Mouse (Mus musculus): ENCODE measurements around the gene Psmb10. TPM values are rescaled to one million over a fixed set of nuclear protein-coding genes. Genes with fewer than 3 reads are reported as not detected.
"Not testable (repeated sequence)": the region's sequence is repeated elsewhere in the genome, so short reads cannot be mapped to it uniquely, and the experiment has no call there.

The Psmb10 gene
- 100 to 1,000 TPM; 339 to 391 TPM for polyA plus RNA-seq (2017; shearing (Covaris generic))

DNA sequence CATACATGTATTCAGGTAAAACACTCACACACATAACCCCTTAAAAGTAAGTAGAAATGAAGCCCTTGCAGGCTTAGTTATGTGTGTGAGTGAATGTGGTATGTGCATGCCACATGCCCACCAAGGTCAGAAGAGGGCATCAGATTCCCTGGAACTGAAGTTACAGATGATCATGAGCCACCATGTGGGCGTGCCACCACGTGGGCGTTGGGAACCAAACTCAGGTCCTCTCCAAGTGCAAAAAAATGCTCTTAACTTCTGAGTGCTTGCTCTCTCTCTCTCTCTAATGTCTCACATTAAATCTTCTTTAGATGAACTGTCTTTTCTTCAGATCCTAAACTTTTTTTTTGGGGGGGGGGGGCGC, at the start of gene Psmb10:
Gene Psmb10, minus strand, starts transcription at position 139 of the 364 bp plus-strand sequence.
- peak; percentile 21 for ATAC-seq

DNA sequence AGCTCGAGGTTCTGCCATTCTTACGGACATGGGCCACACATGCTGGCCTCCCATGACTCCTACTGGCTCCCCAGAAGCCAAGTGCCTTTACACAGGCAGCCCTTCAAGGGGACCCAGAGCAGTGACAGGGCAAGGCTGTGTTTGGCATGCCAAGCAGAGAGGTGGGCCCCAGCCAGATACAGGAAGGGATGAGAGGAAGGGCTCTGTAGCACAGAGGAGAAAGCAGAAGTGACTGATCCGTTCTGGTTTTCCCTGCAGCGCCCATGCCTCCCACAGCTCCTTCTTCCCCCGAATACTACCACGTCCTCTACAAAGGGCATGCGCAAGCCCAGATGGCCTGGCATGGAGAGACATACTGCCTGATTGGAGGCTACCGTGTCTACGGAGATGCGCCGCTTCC, 45.2 kb upstream of the Psmb10 start:
- ATAC-seq: not testable (repeated sequence)

DNA sequence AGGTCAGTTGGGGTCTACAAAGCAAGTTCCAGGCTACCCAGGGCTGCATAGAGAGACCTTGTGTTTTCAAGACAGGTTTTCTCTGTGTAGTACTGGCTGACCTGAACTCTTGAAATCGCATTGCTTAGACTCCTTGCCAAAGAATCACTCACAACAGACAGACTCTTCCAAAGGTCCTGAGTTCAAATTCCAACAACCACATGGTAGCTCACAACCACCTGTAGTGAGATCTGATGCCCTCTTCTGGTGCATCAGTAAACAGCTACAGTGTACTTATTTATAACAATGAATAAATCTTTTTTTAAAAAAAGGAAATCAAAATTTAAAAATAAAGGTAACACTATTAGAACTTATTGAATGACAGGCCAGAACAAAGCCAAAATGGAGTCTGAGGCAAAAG, 42.9 kb upstream of the Psmb10 start:
- ATAC-seq: no peak

DNA sequence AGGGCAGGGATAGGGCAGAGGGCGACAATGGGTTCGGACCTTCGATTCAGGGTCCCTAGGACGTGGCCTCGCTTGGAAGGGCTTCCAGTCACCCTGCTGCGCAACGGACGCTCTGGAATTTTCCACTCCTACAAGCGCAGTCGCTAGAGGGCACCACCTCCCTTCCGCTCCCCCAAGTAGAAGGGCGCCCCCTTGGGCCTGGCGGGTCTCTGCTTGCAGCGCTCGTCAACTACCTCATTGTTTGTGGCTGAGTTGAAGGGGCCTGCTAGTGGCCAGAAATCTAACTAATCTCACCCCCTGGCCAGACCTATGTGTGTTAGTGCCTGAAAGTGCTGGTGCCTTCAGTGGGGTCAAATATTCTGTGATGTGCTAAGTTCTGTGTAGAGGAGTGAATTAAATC, 41.1 kb upstream of the Psmb10 start, which contains the start of gene Dpep3:
Gene Dpep3, minus strand, starts transcription at position 105 of the 400 bp plus-strand sequence.
- no peak for ATAC-seq

DNA sequence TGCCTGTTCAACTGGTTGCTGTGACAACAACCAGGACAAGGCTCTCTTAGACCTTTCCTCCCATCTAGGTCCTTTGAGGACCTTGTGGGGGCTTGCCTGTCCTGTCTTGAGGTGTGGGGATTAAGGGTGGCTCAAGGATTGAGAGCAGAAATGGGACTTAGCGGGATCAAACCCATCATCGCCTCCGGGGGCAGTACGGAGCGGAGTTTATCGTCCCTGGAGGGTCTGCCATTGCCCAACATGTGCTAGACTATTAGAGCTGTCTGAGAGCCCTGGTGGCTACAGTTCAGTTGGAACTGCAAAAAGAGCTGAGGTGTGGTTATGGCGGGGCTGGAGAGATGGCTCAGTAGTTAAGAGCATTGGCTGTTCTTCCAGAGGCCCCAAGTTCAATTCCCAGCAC, 37.1 kb upstream of the Psmb10 start:
- ATAC-seq: no peak

DNA sequence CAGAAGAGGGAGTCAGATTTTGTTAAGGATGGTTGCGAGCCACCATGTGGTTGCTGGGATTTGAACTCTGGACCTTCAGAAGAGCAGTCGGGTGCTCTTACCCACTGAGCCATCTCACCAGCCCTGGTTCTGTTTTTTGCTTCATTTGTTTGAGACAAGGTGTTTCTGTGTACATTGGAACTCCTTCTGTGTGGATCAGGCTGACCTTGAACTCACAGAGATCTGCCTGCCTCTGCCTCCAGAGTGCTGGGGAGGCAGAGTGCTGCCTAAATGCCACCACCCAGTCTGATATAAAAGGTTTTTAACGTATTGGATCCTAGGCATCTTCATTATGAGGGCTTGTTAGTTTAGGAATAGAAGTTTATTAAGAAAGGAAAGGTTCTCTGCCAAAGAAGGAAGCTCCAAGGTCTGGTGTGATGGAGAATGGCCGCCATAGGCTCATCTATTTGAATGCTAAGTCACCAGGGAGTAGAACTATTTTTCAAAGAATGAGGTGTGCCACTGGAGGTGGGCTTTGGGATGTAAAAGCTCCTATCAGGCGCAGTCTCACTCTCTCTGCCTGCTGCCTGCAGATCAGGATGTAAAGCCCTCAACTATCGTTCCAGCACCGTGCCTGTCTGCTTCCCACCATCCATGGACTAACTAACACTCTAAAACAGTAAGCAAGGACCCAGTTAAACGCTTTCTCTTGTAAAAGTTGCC, 32.9 kb upstream of the Psmb10 start:
- no peak for ATAC-seq

DNA sequence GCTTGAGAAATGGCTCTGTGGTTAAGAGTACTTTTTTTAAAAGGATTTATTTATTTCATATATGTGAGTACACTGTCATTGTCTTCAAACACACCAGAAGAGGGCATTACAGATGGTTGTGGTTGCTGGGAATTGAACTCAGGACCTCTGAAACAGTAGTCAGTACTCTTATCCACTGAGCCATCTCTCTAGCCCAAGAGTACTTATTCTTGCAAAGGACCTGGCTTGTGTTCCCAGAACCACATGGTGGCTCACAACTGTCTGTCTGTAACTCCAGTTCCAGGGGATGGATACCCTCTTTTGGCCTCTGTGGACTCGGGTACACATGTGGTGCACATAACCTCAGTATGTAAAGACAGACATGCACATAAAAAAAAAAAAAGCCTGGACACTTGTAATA, 31.1 kb upstream of the Psmb10 start:
- no peak for ATAC-seq

DNA sequence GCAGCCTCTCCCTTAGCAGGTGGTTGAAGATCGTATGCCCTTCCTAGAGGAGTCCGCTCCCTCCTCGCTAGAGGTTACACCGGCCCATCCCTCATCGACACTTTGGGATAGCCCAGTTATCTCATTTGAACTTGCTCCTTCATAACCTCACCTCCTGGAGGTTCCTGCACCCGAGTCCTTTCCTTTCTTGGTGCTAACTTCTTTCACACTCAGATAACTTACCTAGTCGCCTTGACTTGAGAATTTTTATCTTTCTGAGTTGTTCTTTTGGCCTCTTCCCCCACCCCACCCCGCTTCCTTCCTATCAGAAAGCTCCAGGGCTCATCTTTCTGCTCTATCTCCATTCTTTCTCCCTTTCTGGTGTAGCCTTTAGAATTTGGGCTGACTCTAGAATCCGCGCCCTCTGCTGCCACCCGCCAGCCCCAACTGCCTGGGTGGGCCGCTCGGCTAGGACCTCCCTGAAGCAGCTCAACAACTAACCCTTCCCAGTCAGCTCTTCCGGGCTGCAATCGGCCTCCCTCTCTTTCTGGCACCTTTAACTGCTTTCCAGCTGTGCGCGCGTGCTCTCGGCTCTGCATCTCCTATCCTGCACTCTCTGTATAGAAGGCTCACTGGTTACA, 28.6 kb upstream of the Psmb10 start:
- ATAC-seq: no peak

DNA sequence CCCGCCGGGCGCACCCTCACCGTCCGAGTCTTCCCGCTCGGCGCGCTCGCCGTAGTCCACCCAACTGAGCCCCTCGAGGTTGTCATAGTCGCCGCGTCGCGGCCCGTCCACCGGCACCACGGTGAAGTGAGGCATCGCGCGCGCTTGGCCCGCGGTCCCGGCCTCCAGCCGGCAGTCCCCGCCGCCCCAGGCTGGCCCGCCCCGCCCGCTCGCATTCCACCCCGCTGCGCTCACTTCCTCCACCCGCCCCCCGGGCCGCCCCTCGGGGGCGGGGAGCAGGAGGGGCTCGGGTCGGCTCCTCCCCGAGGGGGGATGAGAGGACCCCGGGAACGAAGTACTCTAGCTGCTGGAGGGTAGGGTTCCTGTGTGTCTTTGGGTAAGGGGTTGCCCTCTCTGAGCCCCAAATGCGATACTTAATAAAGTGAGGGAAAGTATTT, 27.7 kb upstream of the Psmb10 start, which contains the start of gene Slc12a4:
Gene Slc12a4, minus strand, starts transcription at position 193 of the 437 bp plus-strand sequence.
- peak; percentile 83 for ATAC-seq

DNA sequence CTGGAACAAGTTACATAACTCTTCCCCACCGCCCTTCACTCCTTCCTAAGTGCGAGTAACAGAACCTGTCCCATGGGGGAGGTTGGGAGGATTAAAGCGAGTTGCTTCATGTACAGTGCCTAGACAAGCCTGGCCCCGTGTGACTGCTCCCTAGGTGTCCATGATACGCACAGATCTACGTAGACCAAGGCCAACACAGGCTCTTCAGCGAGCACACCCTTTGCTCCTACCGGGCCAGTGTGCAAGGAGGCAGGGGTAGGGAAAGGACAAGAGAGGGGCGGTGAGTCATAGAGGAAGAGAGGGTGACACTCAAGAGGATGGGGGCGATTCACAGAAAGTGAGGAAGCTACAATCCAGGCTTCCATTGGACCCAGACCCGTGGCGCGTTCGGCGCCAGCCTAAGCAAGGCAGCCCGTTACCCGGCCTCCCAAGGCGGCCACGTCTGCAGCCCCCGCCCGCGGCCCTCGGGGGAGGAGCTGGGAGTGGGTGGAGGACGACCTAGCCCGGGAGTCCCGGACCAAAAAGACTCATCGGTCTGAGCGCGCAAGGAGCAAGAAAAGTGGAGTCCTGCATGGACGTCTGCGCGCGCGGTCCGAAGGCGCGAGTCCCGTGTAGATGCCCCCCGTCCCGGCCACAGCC, 27.1 kb upstream of the Psmb10 start:
- peak; percentile 76 for ATAC-seq

DNA sequence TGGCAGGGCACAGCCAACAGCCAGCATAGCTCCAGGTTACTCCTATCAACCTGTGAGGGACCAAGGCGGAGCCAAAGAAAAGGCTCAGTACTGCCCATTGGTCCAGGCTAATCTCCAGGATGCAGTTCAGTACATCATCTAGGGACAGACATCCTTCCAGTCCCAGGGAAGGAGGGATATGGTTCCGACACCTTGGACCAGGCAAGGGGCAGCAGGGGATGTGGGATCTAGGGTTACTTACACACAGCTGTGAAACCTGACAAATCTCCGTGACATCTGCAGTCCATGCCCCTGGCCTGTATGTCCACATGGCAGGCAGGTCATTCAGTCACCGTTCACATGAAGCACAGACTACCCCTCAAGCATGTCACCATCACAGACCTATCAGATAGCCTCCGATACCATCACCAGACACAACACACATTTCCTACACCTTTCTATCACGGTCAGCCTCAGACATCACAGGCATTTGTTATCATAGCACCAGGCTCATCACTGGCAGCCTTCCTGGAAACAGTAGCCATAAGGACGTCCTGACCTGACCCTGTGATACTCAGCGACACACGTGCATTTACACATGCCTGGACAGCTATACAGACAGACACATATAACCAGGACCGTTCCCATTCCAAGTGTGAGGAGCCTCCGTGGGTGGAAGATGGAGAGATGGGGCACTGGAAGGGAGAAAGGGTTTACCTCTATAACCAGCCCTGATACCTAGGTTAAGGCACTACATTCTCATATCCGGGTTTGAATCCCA, 26.4 kb upstream of the Psmb10 start:
- ATAC-seq: no peak

DNA sequence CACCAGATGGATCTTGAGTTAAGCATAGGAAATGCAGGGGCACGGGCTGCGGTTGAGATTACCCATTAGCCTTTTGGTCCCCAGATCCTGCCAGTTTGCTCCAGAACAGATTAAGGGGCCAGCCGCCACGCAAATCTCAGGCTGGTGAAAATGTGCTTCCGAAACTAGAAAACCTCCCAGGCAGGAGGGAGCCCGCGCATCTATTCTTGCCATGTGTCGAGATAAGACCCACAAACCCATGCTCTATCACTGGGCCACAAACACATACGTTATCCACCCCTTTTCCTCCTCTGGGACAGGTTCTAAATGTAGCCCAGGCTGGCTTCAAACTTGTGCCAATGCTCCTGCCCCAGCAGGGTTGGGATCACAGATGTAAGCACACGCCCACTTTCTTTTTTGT, 23.3 kb upstream of the Psmb10 start:
- ATAC-seq: no peak

DNA sequence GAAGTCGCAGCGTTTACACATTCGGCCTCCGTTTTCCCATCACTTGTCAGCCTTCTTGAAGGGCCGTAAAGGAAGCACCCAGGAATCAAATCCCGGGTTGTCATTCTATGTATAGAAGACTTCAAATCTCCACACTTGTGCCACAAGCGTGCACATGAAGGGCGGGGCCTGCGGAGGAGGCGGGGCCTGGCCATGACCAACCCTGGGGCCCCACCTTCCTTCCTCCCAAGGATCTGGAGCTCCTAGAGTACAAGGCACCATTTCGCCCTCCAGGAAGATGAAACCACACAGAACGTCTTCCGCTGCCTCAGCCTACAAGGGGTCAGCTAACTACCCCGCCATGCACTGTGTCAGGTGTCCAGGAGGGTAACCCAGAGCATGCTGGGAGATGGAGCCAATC, 22.9 kb upstream of the Psmb10 start:
- ATAC-seq: no peak

DNA sequence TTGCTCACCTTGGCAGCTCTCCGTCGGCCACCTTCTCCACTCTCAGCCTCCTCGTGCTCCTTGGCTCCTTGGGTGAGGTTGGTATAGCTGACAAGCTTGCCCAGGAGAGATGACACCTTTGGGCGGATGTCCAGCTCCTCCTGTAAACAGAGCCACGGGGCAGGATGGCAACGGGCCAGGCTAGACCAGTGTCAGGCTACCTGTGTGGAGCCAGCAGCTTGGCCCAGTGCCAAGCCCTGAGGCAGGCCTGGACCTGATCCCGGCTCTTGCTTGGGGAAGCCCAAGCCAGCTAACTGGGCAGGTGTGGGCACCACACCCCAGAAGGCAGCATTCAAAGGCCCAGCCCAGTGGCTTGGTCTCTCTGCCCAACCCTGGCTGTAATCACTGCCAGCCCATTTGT, 21.1 kb upstream of the Psmb10 start:
- no peak for ATAC-seq

DNA sequence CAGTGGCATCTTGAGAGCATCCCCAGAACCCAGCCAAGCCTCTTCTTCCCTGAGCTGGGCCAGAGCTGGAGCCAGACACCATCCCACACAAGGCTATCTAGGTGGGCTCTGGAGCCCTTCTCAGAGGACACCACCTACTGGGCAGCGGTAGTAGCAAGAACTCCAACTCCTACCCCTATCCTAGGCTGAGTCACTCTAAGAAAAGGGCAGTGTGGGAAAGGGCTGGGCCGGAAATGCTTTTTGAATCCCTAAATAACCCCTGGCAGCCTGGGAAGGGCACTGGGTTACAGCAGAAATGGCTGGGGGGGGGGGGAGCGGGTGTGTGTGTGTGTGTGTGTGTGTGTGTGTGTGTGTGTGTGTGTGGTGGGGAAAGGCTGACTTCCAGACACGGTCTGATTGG, 19.6 kb upstream of the Psmb10 start:
- no peak for ATAC-seq

DNA sequence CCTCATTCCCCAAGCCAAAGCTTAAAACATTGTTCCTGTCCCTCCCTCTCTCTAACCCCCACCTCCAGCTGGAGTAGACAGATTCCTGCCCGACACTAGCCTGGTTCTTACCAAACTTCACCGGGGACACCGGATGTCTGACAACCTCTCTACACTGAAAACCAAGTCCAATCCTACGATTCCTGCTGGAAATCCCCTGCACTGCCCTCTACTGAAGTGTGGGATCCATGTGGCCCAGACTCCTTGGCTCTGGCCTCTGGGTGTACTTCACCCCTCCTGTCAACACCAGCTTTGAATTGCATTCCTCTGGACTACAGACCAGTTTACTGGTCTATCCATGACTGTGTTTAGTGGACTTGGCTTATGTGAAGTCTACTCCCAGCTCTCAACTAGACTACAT, 18.3 kb upstream of the Psmb10 start:
- no peak for ATAC-seq

DNA sequence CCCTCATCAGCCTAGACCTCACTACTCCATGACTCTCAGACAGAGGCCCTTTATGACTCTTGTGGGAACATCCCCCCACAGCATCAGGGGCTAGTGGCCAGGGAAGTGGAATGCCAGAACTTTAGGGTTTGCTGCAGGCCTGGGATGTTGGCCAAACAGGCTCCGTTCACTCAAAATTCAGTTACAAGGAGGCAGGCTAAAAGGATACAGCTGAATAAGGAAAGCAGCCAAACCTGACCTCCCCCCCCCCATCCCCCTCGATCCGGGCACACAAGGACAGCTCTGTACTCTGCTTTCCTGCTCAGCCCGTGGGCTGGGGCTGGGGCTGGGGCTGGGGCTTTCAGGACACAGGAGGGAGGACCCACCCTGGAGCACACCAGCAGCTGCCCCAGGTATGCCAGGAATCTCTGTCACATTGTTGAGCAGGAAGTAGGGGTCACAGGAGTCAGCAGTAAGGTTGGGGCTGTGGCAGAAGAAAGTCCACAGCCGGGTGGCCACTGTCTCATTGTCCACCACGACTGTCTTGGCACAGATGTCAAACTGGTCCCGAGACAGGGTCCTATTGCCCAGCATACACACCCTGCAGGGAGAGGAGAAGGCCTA, 12.9 kb upstream of the Psmb10 start:
- ATAC-seq: no peak

DNA sequence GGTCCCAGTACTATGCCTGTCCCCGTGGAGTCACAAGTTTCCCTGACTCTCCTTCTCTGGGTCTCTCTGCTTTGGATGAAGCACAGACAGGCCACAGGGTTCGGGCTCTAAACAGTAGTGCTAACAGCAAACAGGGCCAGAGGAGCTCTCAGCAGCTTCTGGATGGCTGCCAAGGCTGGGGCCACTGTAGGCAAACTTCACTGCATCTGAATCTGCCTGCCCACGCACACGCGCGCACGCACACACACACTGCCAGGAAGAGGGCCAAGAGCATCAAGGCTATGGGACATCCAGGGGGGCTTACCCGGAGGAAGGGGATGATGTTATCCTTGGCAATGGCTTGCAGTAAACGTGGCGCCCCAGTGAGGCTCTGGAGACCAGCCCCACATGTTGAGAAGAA, 11.1 kb upstream of the Psmb10 start:
- ATAC-seq: no peak

DNA sequence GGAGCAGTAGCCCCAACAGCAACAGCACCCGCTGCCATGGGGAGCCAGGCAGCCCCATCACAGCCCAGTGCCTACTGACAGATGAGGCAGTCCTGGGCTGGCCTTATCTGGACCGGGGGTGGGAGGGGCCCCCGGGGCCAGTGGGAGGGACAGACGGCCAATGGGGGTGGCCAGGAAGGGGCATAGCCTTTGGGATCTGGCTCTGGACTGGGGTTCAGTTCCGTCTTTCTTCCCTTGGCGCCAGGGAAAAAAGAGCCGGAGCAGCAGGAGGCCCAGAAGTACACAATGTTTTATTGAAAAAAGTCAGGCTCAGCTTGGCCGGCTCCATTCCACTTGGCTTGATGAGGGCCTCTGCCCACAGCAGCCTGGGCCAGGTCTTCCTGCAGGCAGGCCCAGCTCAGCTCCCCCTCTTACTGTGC, 5.1 kb upstream of the Psmb10 start, which contains the start of gene Lcat:
Gene Lcat, minus strand, starts transcription at position 62 of the 419 bp plus-strand sequence.
- no peak for ATAC-seq

DNA sequence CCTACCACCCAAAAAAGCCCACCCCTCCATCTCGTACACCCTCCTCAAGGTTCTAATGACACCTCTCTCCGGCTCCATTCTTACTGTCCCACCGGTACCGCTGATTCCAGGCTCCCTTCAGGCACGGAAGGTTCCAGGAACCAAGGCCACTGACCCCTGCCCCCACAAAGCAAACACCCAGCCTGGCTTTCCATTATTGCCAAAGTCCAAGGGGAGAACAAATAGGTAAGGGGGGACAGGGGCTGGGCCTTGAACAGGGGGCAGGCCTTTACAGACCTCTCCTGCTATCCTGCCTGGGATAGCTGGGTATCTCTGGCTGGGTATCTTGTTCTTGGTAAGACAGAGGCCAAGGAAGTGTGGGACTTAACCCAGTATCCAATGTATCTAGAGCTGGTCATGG, 4.3 kb upstream of the Psmb10 start:
- no peak for ATAC-seq

DNA sequence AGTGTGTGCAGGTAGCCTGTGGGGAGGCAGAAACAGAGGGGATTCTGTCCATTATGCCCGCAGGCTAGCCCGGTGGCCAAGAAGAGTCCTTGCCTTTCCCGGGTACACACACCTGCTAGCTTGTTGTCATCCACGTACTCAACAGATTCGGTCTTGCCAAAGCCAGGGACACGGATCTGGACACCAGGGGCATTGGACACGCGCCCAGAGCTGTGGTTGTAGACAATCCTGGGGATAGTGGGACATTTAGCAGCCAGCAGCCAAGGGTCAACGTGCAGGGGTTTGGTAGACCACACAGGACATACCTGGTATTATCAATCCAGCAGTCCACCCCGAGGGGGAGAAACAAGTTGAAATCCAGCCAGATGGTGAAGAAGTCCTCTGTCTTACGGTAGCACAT, 3.8 kb upstream of the Psmb10 start:
- no peak for ATAC-seq

DNA sequence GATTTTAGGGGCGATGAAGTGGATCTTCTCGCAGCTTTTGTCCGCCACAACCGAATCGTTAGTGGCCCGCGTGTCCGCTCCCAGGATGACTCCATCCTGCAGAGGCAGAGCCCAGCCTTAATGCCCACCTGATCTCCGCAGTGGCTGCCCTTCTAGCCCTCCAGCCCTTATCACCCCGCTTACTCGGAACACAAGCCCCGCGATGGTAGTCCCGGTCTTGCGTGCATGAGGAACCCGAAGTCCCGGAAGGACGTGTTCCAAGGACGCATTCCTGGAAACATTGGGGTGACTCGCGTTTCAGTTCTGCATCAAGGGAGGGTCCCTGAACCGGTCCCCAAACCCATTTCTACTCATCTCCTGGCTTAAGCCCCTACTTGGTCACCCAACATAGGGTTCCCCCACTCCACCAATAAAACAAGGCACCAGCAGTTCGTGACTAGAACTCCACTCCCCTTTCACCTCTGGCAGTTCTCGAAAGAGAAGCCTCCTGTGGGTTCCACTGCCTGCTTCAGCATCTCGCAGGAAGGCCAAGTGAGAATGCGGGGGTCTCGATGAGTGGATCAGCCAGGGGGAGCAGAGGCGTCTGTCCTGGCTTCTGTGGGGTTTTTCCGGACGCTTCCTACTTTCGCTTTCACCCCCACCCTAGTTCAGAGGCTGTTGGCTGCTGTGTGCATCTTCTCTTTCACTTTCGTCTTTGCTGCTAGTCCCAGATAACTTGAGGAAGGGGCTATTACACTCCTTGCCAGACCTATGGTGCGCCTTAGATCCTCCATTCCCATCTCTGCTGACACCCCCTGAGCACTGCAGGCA, 543 bp downstream of the Psmb10 start:
- peak; percentile 90 for ATAC-seq
